Mouse (Mus musculus): ENCODE results near the gene Spag6l. TPM values are rescaled to one million over a fixed set of nuclear protein-coding genes. Genes with fewer than 3 reads are reported as not detected.

Spag6l gene
- total RNA-seq, 4 experiments from 2014 or later, result 0.19 to 1.0 (median 0.22) TPM; not detected in 1

Other genes starting within 250 kb of the Spag6l start
- 10 to 100 TPM; 38.1 to 50.1 (median 43.2) TPM for gene Fgd4, start 228.9 kb downstream of the Spag6l start, total RNA-seq (2022)
- gene Olfr19, start 153.1 kb downstream of the Spag6l start, total RNA-seq (2022), result not detected
- gene Igll1, start 34.5 kb upstream of the Spag6l start, total RNA-seq (2022), result not detected
- gene Top3b, start 41.3 kb upstream of the Spag6l start, total RNA-seq (2022), result 10 to 100 TPM; 23.7 to 31.4 (median 24.6) TPM
- not detected for gene Vpreb1, start 41.4 kb upstream of the Spag6l start, total RNA-seq (2022)
- gene Ppm1f, start 67.0 kb upstream of the Spag6l start, total RNA-seq (2022), result 10 to 100 TPM; 24.7 to 32.6 (median 29.8) TPM
- gene Mapk1, start 153.9 kb upstream of the Spag6l start, total RNA-seq (2022), result 100 to 1,000 TPM; 104 to 111 (median 104) TPM
- 1 to 10 TPM; 1.7 to 3.1 (median 2.1) TPM for gene Ypel1, start 240.2 kb upstream of the Spag6l start, total RNA-seq (2022)